Mouse (Mus musculus) liver, postnatal 0 days (tissue): ENCODE data around the gene Commd3.

Experiments
- CTCF ChIP-seq: sonication (generic); IDR thresholded peaks from 2 replicates; pipeline ENCODE4 v1.5.1; 2016; ENCODE audit warnings: antibody characterized with exemption, low read depth
- EP300 ChIP-seq: IDR thresholded peaks from 2 replicates; pipeline ENCODE4 v1.6.1; 2016; ENCODE audit warnings: antibody characterized with exemption, low read depth, mild to moderate bottlenecking

GRCm38 (mm10) chr2:18695163-18695562 lies 23.0 kb downstream of the Commd3 start:
- TF ChIP-seq CTCF (no peak), EP300 (no peak)
